Mouse (Mus musculus) WW6 (cell line): ENCODE measurements around the gene Wfikkn1.

ENCODE experiments used
- DNase-seq: peaks from one replicate; pipeline ENCODE4 v3.0.0-alpha.2; 2013; ENCODE audit warnings: low read depth, low spot score

Gene Wfikkn1

GRCm38 (mm10) chr17:25868601-25869191 lies 12.0 kb downstream of the Wfikkn1 start, which contains the start of gene Mcrip2:
Gene Mcrip2 (minus strand): TSS chr17:25868764.
- DNase-seq, result no peak

- DNase-seq, result no peak
Measured at GRCm38 (mm10) chr17:25867836-25868600, 12.6 kb downstream of the Wfikkn1 start.

GRCm38 (mm10) chr17:25867509-25867835 lies 13.2 kb downstream of the Wfikkn1 start:
- no peak for DNase-seq

GRCm38 (mm10) chr17:25866172-25866571 lies 14.5 kb downstream of the Wfikkn1 start:
- no peak for DNase-seq

GRCm38 (mm10) chr17:25865288-25865687 lies 15.4 kb downstream of the Wfikkn1 start:
- no peak for DNase-seq

- no peak for DNase-seq
Measured at GRCm38 (mm10) chr17:25864311-25864710, 16.3 kb downstream of the Wfikkn1 start.

GRCm38 (mm10) chr17:25863681-25864080 lies 17.0 kb downstream of the Wfikkn1 start:
- no peak for DNase-seq

GRCm38 (mm10) chr17:25861704-25862612 lies 18.7 kb downstream of the Wfikkn1 start:
- no peak for DNase-seq

- no peak for DNase-seq
Measured at GRCm38 (mm10) chr17:25860832-25861703, 19.6 kb downstream of the Wfikkn1 start, which contains the start of gene Wdr90. Gene Wdr90 (minus strand): TSS chr17:25861501.

GRCm38 (mm10) chr17:25860229-25860628 lies 20.4 kb downstream of the Wfikkn1 start:
- no peak for DNase-seq

GRCm38 (mm10) chr17:25844396-25844901 lies 36.2 kb downstream of the Wfikkn1 start, which contains the start of gene Rhot2:
Gene Rhot2 (minus strand): TSS chr17:25844851.
- peak; percentile 67 for DNase-seq

- no peak for DNase-seq
Measured at GRCm38 (mm10) chr17:25843636-25844395, 36.8 kb downstream of the Wfikkn1 start.

- no peak for DNase-seq
Measured at GRCm38 (mm10) chr17:25843122-25843521, 37.5 kb downstream of the Wfikkn1 start.

GRCm38 (mm10) chr17:25842509-25842908 lies 38.1 kb downstream of the Wfikkn1 start:
- no peak for DNase-seq

GRCm38 (mm10) chr17:25841117-25841880 lies 39.4 kb downstream of the Wfikkn1 start, which contains the start of gene Gm20683:
Gene Gm20683 (minus strand): TSS chr17:25841763.
- DNase-seq, result no peak

GRCm38 (mm10) chr17:25840519-25840918 lies 40.1 kb downstream of the Wfikkn1 start:
- no peak for DNase-seq

GRCm38 (mm10) chr17:25839455-25840235 lies 41.0 kb downstream of the Wfikkn1 start:
- no peak for DNase-seq

GRCm38 (mm10) chr17:25838904-25839303 lies 41.8 kb downstream of the Wfikkn1 start:
- no peak for DNase-seq
